Mouse (Mus musculus): ENCODE results near the gene Ncs1. TPM values are rescaled to one million over a fixed set of nuclear protein-coding genes. Genes with fewer than 3 reads are reported as not detected.

The Ncs1 gene
- polyA plus RNA-seq, 2 experiments, result 20.5 to 45.1 TPM

GRCm38 (mm10) chr2:31304191-31304590, 58.6 kb downstream of the Ncs1 start:
- TF ChIP-seq POLR2A (IDR thresholded peaks at IDR 0.05; ENCODE audit: borderline replicate concordance, extremely low read depth, insufficient read depth, insufficient read length), result no peak
- no peak for ATAC-seq (ENCODE audit: low FRiP score, low read depth)
- 72% methylated on average over 9 of the region's 9 CpGs for WGBS
- no peaks in the 10 kb centered on the region for H3K4me1 ChIP-seq (ENCODE audit: control insufficient read depth, insufficient read depth, low read length)
- no peak overlapping the region for H3K27ac ChIP-seq (replicated peaks; ENCODE audit: low read depth, low read length)
- H3K9ac ChIP-seq (ENCODE audit: low read depth, low read length, severe bottlenecking), result no peak overlapping the region
- H3K36me3 ChIP-seq (ENCODE audit: control insufficient read depth, insufficient read depth, low read length), result no peaks in the 10 kb centered on the region
- H3K27me3 ChIP-seq (ENCODE audit: control insufficient read depth, insufficient read depth, low read length), result no peaks in the 10 kb centered on the region
- H3K4me3 ChIP-seq (replicated peaks; ENCODE audit: low read length), result no peak overlapping the region
- no peak overlapping the region for H3K4me2 ChIP-seq (replicated peaks; ENCODE audit: low read depth, low read length, severe bottlenecking)
- H3K9me3 ChIP-seq (ENCODE audit: control insufficient read depth, low read length), result no peaks in the 10 kb centered on the region
- no peak for DNase-seq (ENCODE audit: low spot score)

GRCm38 (mm10) chr2:31304801-31305665, 59.4 kb downstream of the Ncs1 start:
- 67% methylated on average over 22 of the region's 22 CpGs for WGBS
- DNase-seq (ENCODE audit: low spot score), result no peak
- no peak overlapping the region for H3K4me3 ChIP-seq (replicated peaks; ENCODE audit: low read length)
- H3K4me1 ChIP-seq (ENCODE audit: control insufficient read depth, insufficient read depth, low read length), result no peaks in the 10 kb centered on the region
- TF ChIP-seq POLR2A (IDR thresholded peaks at IDR 0.05; ENCODE audit: borderline replicate concordance, extremely low read depth, insufficient read depth, insufficient read length), result no peak
- H3K27ac ChIP-seq (replicated peaks; ENCODE audit: low read depth, low read length), result no peak overlapping the region
- no peaks in the 10 kb centered on the region for H3K9me3 ChIP-seq (ENCODE audit: control insufficient read depth, low read length)
- H3K36me3 ChIP-seq (ENCODE audit: control insufficient read depth, insufficient read depth, low read length), result no peaks in the 10 kb centered on the region
- ATAC-seq (ENCODE audit: low FRiP score, low read depth), result no peak
- H3K9ac ChIP-seq (ENCODE audit: low read depth, low read length, severe bottlenecking), result no peak overlapping the region
- H3K4me2 ChIP-seq (replicated peaks; ENCODE audit: low read depth, low read length, severe bottlenecking), result no peak overlapping the region
- no peaks in the 10 kb centered on the region for H3K27me3 ChIP-seq (ENCODE audit: control insufficient read depth, insufficient read depth, low read length)

GRCm38 (mm10) chr2:31305684-31306083, 60.1 kb downstream of the Ncs1 start:
- Histone ChIP-seq H3K27me3 (ENCODE audit: control insufficient read depth, insufficient read depth, low read length) (no peaks in the 10 kb centered on the region), H3K27ac (replicated peaks; ENCODE audit: low read depth, low read length) (no peak overlapping the region), H3K9me3 (ENCODE audit: control insufficient read depth, low read length) (no peaks in the 10 kb centered on the region), H3K36me3 (ENCODE audit: control insufficient read depth, insufficient read depth, low read length) (no peaks in the 10 kb centered on the region), H3K9ac (ENCODE audit: low read depth, low read length, severe bottlenecking) (no peak overlapping the region), H3K4me2 (replicated peaks; ENCODE audit: low read depth, low read length, severe bottlenecking) (no peak overlapping the region), H3K4me1 (ENCODE audit: control insufficient read depth, insufficient read depth, low read length) (no peaks in the 10 kb centered on the region), H3K4me3 (replicated peaks; ENCODE audit: low read length) (no peak overlapping the region)
- 50% methylated on average over 4 of the region's 4 CpGs for WGBS
- DNase-seq (ENCODE audit: low spot score), result no peak
- TF ChIP-seq POLR2A (IDR thresholded peaks at IDR 0.05; ENCODE audit: borderline replicate concordance, extremely low read depth, insufficient read depth, insufficient read length), result no peak
- ATAC-seq (ENCODE audit: low FRiP score, low read depth), result no peak

- Histone ChIP-seq H3K27me3 (ENCODE audit: control insufficient read depth, insufficient read depth, low read length) (peaks cover 6% of the 10 kb centered on the region), H3K4me1 (ENCODE audit: control insufficient read depth, insufficient read depth, low read length) (no peaks in the 10 kb centered on the region)
Measured at GRCm38 (mm10) chr2:31308257-31308656, 62.6 kb downstream of the Ncs1 start.

GRCm38 (mm10) chr2:31309549-31309948, 63.9 kb downstream of the Ncs1 start:
- 46% methylated on average over 15 of the region's 15 CpGs for WGBS
- no peaks in the 10 kb centered on the region for H3K36me3 ChIP-seq (ENCODE audit: control insufficient read depth, insufficient read depth, low read length)
- H3K4me1 ChIP-seq (ENCODE audit: control insufficient read depth, insufficient read depth, low read length), result no peaks in the 10 kb centered on the region
- H3K27me3 ChIP-seq (ENCODE audit: control insufficient read depth, insufficient read depth, low read length), result peaks cover 18% of the 10 kb centered on the region
- H3K27ac ChIP-seq (replicated peaks; ENCODE audit: low read depth, low read length), result no peak overlapping the region
- DNase-seq (ENCODE audit: low spot score) (no peak), ATAC-seq (ENCODE audit: low FRiP score, low read depth) (no peak)
- H3K9me3 ChIP-seq (ENCODE audit: control insufficient read depth, low read length), result no peaks in the 10 kb centered on the region
- no peak overlapping the region for H3K4me2 ChIP-seq (replicated peaks; ENCODE audit: low read depth, low read length, severe bottlenecking)
- TF ChIP-seq POLR2A (IDR thresholded peaks at IDR 0.05; ENCODE audit: borderline replicate concordance, extremely low read depth, insufficient read depth, insufficient read length), result no peak
- no peak overlapping the region for H3K9ac ChIP-seq (ENCODE audit: low read depth, low read length, severe bottlenecking)
- no peak overlapping the region for H3K4me3 ChIP-seq (replicated peaks; ENCODE audit: low read length)

More at GRCm38 (mm10) chr2:31308257-31308656, 62.6 kb downstream of the Ncs1 start:
- TF ChIP-seq POLR2A (IDR thresholded peaks at IDR 0.05; ENCODE audit: borderline replicate concordance, extremely low read depth, insufficient read depth, insufficient read length), result no peak
- no peak overlapping the region for H3K4me2 ChIP-seq (replicated peaks; ENCODE audit: low read depth, low read length, severe bottlenecking)
- no peak overlapping the region for H3K27ac ChIP-seq (replicated peaks; ENCODE audit: low read depth, low read length)
- H3K4me3 ChIP-seq (replicated peaks; ENCODE audit: low read length), result no peak overlapping the region
- H3K9me3 ChIP-seq (ENCODE audit: control insufficient read depth, low read length), result no peaks in the 10 kb centered on the region
- H3K9ac ChIP-seq (ENCODE audit: low read depth, low read length, severe bottlenecking), result no peak overlapping the region
- ATAC-seq (ENCODE audit: low FRiP score, low read depth) (no peak), DNase-seq (ENCODE audit: low spot score) (no peak)
- WGBS, result 59% methylated on average over 4 of the region's 4 CpGs
- no peaks in the 10 kb centered on the region for H3K36me3 ChIP-seq (ENCODE audit: control insufficient read depth, insufficient read depth, low read length)

All from limb, embryonic 14.5 days (tissue).